Mouse (Mus musculus) heart, embryonic 16.5 days (tissue): Measurements from ENCODE around the gene Dst. TPM values are rescaled to one million over a fixed set of nuclear protein-coding genes. Genes with fewer than 3 reads are reported as not detected.
A peak's percentile ranks its signal among the peaks of the same experiment; 100 is the strongest.

ENCODE experiments used
- ATAC-seq: fragments of 200-750 bp; cut with Nextera tagmentation; replicated peaks from 2 replicates; pipeline ENCODE4 v1.8.0; 2017; ENCODE audit warnings: moderate number of reproducible peaks; ENCODE audit not compliant: insufficient read depth, low FRiP score; ENCODE audit errors: extremely low read depth
- H3K27ac ChIP-seq: fragments of 300-500 bp; sonication (generic); 2 replicates; pipeline ENCODE4 v1.5.1; 2014; ENCODE audit warnings: mild to moderate bottlenecking, low read length, control low read depth, moderate library complexity
- H3K27me3 ChIP-seq: fragments of 300-500 bp; sonication (generic); 2 replicates; pipeline ENCODE4 v1.6.1; 2014; ENCODE audit warnings: low read length, mixed read lengths; ENCODE audit not compliant: control insufficient read depth, insufficient read depth
- H3K36me3 ChIP-seq: fragments of 300-500 bp; sonication (generic); 2 replicates; pipeline ENCODE4 v1.6.1; 2014; ENCODE audit not compliant: control insufficient read depth, insufficient read depth
- H3K4me1 ChIP-seq: fragments of 300-500 bp; sonication (generic); 2 replicates; pipeline ENCODE4 v1.6.1; 2014; ENCODE audit warnings: low read length, mixed read lengths; ENCODE audit not compliant: control insufficient read depth, insufficient read depth
- H3K4me2 ChIP-seq: fragments of 300-500 bp; sonication (generic); 2 replicates; pipeline ENCODE4 v1.6.1; 2014; ENCODE audit warnings: low read depth, mild to moderate bottlenecking, control low read depth, low read length
- H3K4me3 ChIP-seq: fragments of 300-500 bp; sonication (generic); 2 replicates; pipeline ENCODE4 v1.5.1; 2014; ENCODE audit warnings: mild to moderate bottlenecking, control low read depth, low read length
- H3K9ac ChIP-seq: fragments of 300-500 bp; sonication (generic); 2 replicates; pipeline ENCODE4 v1.6.1; 2014; ENCODE audit warnings: low read length, control low read depth
- H3K9me3 ChIP-seq: fragments of 300-500 bp; sonication (generic); replicated peaks from 2 replicates; pipeline ENCODE4 v1.6.1; 2016; ENCODE audit warnings: low read length; ENCODE audit not compliant: control insufficient read depth
- whole genome bisulfite sequencing: fragments of 180-500 bp; shearing (Covaris S2); extraction: QIAGEN DNeasy Blood & Tissue Kit; methylation state at CpG from one replicate; pipeline ENCODE4 v1.1.7; 2014; 5-methylcytosine and 5-hydroxymethylcytosine counted together
- polyA plus RNA-seq: library from polyadenylated mRNA; unstranded; fragments of >200 nt; fragmentation: Nextera tagmentation; extraction: Ambion mirVana; gene quantifications from 2 replicates; pipeline ENCODE4 v1.2.1, GENCODE M21; 2015

The Dst gene
- polyA plus RNA-seq, 1 experiment from 2014 or later: 23.1 TPM

DNA sequence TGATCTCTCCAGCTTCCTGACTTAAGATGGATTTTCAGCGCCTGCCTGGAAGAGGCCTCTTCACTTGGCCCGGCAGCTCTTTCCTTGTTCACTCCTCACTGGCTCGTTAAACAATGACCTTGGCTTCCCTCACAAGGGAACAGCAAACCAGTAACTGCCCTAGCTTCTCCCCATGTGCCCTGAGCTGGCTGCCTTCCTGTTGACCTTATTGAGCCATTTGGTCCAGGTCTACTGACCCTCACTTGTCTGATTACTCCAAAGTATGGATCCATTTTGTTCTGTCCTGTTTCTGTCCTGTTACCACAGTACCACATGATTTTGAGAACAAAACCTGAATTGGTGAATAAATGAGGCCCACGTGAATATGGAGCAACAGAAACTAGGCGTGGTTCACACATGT is 31.8 kb downstream of the Dst start:
- Histone ChIP-seq H3K4me1 (peaks cover 3% of the 10 kb centered on the region), H3K27ac (no peak overlapping the region), H3K36me3 (no peaks in the 10 kb centered on the region), H3K4me2 (no peak overlapping the region), H3K9ac (no peak overlapping the region), H3K9me3 (no peaks in the 10 kb centered on the region), H3K4me3 (no peak overlapping the region), H3K27me3 (no peaks in the 10 kb centered on the region)
- WGBS: 71% methylated on average over 5 of the region's 5 CpGs
- no peak for ATAC-seq

DNA sequence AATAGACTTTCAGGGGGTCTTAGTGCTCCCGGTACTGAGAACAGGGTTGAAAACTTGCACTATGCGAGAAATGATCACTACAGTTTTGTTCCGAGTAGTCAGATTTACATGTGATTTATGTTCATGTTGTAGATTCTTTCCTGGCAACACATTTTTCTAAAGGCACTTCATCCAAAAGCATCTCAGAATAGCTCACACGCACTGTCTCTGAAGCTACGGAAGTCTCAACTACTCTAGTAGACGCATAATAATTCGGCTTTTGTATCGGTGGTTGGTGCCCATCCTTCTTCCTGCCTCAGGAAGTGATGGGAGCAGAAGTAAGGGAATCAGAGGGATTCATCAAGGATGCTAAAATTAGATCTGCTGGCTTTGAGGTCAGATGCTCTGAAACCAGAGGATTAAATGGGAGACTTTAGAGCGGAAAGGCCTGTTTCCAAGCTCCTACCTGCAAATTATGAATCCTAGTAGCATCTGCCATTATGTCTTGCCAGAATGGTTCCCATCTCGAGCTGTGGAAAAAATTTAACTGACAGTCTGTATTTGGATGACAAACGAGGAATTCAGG is 32.4 kb downstream of the Dst start:
- Histone ChIP-seq H3K27me3 (no peaks in the 10 kb centered on the region), H3K36me3 (no peaks in the 10 kb centered on the region), H3K4me1 (peaks cover 7% of the 10 kb centered on the region), H3K4me2 (no peak overlapping the region), H3K9me3 (no peaks in the 10 kb centered on the region), H3K9ac (no peak overlapping the region), H3K4me3 (no peak overlapping the region), H3K27ac (no peak overlapping the region)
- WGBS: 81% methylated on average over 11 of the region's 11 CpGs
- ATAC-seq: no peak

DNA sequence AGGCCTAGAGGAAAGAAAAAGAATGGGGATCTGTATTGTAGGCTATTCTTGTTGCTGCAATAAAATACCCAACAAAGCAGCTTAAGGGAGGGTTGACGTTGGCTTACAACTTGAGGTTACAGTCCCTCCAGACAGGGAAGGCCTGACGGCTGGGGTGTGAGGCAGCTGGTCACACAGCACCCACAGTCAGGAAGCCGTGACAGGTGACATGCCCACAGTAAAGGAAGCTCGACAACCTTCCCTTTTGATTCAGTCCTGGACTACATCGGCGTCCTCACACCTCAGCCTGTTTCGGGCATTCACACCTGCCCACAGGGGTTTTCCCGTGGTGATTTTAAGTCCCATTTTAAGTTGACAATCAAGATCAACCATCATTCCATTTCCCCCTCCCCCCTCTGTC is 34.6 kb downstream of the Dst start:
- H3K36me3 ChIP-seq: no peaks in the 10 kb centered on the region
- no peak overlapping the region for H3K4me2 ChIP-seq
- no peaks in the 10 kb centered on the region for H3K27me3 ChIP-seq
- no peak overlapping the region for H3K4me3 ChIP-seq
- 83% methylated on average over 8 of the region's 8 CpGs for WGBS
- H3K27ac ChIP-seq: no peak overlapping the region
- no peak overlapping the region for H3K9ac ChIP-seq
- H3K9me3 ChIP-seq: no peaks in the 10 kb centered on the region
- no peak for ATAC-seq
- H3K4me1 ChIP-seq: peaks cover 23% of the 10 kb centered on the region

DNA sequence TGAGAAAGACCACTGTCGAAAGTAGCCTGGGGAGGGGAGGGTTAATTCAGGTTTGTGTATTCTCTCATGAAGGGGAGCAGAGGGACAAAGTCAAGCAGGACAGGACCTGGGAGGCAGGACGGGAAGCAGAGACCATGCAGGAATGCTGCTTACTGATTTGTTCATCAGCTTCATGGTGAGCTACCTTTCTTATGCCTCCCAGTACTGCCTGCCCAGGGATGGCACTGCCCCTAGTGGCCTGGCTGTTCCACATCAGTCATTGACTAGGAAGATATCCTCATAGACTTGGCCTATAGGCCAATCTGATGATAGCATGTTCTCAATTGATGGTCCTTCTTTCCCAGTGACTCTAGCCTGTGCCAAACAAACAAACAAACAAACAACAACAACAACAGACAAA is 35.9 kb downstream of the Dst start:
- Histone ChIP-seq H3K9ac (no peak overlapping the region), H3K4me2 (no peak overlapping the region), H3K9me3 (no peaks in the 10 kb centered on the region), H3K36me3 (no peaks in the 10 kb centered on the region), H3K27me3 (no peaks in the 10 kb centered on the region), H3K4me1 (peaks cover 25% of the 10 kb centered on the region), H3K27ac (no peak overlapping the region), H3K4me3 (no peak overlapping the region)
- ATAC-seq: no peak
- WGBS: 79% methylated on average over 2 of the region's 2 CpGs

DNA sequence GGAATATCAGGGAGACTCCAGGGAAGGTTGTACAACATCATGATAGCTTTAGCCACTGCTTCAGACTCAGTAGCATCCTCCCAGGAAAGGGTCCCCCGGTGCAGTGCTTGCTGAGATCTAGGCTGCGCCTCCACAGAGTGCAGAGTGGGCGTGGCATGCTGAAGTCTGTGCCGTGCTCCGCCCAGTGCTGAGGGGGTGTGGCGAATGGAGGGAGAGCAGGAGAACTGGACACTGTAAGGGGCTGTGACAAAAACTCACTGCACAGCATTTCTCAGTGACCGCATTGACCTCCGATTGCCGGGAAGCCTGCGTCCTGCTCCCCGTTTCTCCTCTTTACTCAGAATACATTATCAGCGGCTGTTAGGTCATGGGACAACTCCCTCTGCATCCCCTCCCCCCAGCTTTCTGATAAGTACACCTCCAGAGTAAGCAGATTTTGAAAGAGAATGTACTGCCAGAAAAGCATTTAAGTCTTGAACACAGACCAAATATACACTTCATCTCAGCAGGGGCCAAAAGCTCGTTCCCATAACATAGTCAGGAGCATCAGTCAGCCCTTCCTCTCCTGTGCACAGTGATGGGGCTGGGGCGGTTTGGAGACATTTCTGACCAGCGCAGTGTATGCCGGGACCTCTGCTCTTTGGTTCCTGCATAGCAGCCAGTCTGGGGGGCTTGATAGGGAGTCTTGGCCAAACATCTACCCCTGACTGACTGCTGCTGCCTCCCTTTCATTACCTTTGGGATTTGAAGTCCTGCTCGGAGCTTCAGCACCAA is 37.1 kb downstream of the Dst start:
- H3K36me3 ChIP-seq: no peaks in the 10 kb centered on the region
- H3K27ac ChIP-seq: peak overlapping the region; percentile 79
- no peaks in the 10 kb centered on the region for H3K9me3 ChIP-seq
- H3K4me2 ChIP-seq: peak overlapping the region; percentile 57
- peak overlapping the region; percentile 34 for H3K4me3 ChIP-seq
- peak overlapping the region; percentile 34 for H3K9ac ChIP-seq
- H3K27me3 ChIP-seq: no peaks in the 10 kb centered on the region
- WGBS: 27% methylated on average over 17 of the region's 17 CpGs
- peak; percentile 88 for ATAC-seq
- H3K4me1 ChIP-seq: peaks cover 25% of the 10 kb centered on the region

DNA sequence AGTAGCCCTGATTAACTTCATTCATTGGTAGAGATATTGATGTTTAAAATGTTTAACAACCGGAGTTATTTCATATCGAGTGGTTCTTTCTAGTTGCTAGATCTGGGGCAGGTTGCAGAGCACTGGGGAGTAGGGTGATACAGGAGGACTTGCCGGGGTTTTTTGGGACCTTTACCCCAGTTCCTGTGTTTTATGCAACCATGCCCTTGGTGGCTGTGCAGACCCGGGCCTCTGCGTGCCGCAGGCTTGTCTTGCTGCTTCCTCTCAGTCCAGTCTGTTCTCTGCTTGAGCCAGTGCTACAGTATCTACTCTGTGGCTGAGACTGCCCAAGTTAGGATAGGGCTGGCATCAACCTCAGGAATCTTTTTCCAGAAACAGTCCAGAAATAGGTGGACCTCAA is 37.7 kb downstream of the Dst start:
- peak overlapping the region; percentile 79 for H3K27ac ChIP-seq
- H3K4me1 ChIP-seq: peaks cover 25% of the 10 kb centered on the region
- H3K36me3 ChIP-seq: no peaks in the 10 kb centered on the region
- H3K4me2 ChIP-seq: peak overlapping the region; percentile 57
- H3K9me3 ChIP-seq: no peaks in the 10 kb centered on the region
- no peaks in the 10 kb centered on the region for H3K27me3 ChIP-seq
- ATAC-seq: no peak
- peak overlapping the region; percentile 34 for H3K9ac ChIP-seq
- H3K4me3 ChIP-seq: no peak overlapping the region
- 76% methylated on average over 6 of the region's 6 CpGs for WGBS

DNA sequence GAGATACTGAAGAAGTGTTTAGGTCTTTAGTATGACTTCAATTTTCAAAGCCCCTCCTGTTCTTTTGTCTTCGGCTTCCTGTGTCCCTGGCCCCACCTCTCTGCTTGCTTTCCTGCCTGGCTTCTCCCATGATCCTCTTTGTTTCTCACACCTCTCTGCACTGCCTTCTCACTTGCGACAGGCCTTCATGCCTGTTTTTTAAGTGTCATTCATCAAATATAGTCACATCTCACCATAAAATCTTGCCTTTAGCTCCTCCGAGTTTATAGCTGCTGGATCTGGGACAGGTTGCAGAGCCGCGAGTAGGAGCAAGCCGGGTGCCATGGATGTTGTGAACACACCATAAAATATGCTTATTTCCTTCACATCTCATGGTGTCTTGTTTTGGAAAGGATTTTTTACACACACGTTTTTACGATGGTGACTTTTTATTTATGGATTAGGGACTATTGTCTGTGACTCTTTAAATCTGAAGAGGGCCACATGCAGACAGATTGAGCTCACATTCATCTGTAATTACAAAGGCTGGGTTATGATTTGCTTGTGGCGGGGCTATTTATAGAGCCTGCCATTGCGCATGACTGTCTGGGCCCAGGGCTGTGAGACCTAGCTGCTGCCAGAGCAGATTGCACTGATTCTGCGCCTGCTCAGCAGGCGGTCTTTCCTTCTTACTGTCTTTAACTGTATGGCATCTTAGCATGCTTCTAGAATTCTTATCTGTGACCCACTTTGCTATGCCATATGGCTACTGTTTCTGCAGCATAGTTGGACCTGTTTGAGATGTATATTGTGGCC is 38.8 kb downstream of the Dst start:
- Histone ChIP-seq H3K36me3 (no peaks in the 10 kb centered on the region), H3K9ac (0 out of 2 replicates have a peak overlapping the region, but pooled peaks have one; percentile 7), H3K4me3 (no peak overlapping the region), H3K27me3 (no peaks in the 10 kb centered on the region), H3K27ac (peak overlapping the region; percentile 86), H3K9me3 (no peaks in the 10 kb centered on the region), H3K4me1 (peaks cover 25% of the 10 kb centered on the region), H3K4me2 (no peak overlapping the region)
- WGBS: 56% methylated on average over 12 of the region's 12 CpGs
- peak; percentile 84 for ATAC-seq

DNA sequence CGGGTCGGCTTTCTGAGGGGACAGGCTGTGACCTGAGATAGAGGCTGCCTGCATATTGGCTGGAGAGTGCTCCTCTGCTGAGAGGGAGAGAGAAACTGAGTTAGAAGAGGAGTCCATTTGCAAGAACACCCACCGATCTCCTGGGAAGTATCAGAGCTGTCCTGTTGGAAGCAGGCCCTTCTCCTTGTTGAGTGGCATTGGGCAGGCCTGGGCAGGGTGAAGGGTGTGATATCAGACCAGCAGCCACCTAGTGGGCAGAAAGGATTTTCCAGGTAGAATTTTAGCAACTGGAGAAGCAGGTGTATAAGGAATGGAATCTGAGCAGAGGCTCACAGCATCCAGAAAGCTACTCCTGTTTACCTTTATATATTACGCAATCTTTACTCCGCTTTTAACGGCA is 39.8 kb downstream of the Dst start:
- Histone ChIP-seq H3K27me3 (no peaks in the 10 kb centered on the region), H3K4me3 (no peak overlapping the region), H3K9ac (no peak overlapping the region; the same call in 1 of the 2 replicates), H3K9me3 (no peaks in the 10 kb centered on the region), H3K36me3 (no peaks in the 10 kb centered on the region), H3K4me2 (no peak overlapping the region), H3K27ac (peak overlapping the region; percentile 86), H3K4me1 (peaks cover 25% of the 10 kb centered on the region)
- ATAC-seq: no peak
- WGBS: 80% methylated on average over 6 of the region's 6 CpGs

DNA sequence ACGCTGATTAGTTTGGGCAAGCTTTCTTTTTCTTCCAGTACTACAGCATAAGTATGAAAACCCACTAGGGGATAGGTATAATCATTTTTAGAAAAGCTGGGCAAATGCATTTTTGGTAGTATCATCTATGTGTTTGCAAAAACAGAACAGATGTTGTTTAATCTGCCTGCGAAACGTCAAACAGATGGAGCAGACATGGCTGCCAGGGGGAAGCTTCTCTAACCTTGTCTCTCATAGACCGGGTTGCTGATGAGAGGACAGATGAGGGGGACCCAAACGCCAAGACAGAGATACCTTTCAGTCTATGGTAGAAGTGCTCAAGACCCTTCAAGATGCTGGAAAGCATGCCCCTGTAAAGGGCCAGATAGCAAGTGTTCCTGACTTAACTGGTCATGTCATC is 40.5 kb downstream of the Dst start:
- H3K4me1 ChIP-seq: peaks cover 25% of the 10 kb centered on the region
- no peak overlapping the region for H3K27ac ChIP-seq
- H3K27me3 ChIP-seq: no peaks in the 10 kb centered on the region
- WGBS: 82% methylated on average over 5 of the region's 5 CpGs
- ATAC-seq: no peak
- no peaks in the 10 kb centered on the region for H3K36me3 ChIP-seq
- no peak overlapping the region for H3K4me3 ChIP-seq
- no peaks in the 10 kb centered on the region for H3K9me3 ChIP-seq
- no peak overlapping the region for H3K9ac ChIP-seq
- H3K4me2 ChIP-seq: no peak overlapping the region
